Mouse (Mus musculus) ES-Bruce4 (cell line): ENCODE results near the gene Syngr1. TPM values are rescaled to one million over a fixed set of nuclear protein-coding genes. Genes with fewer than 3 reads are reported as not detected.

Source experiments
- H3K27ac ChIP-seq: 2 replicates; pipeline ENCODE4 v1.5.1; 2012; ENCODE audit warnings: low read length, inconsistent platforms; ENCODE audit not compliant: insufficient read depth
- H3K27me3 ChIP-seq: 2 replicates; pipeline ENCODE4 v1.6.1; 2012; ENCODE audit warnings: mild to moderate bottlenecking, low read length, inconsistent platforms; ENCODE audit not compliant: control insufficient read depth, poor library complexity, insufficient read depth, severe bottlenecking
- H3K36me3 ChIP-seq: 2 replicates; pipeline ENCODE4 v1.6.1; 2012; ENCODE audit warnings: inconsistent platforms, mild to moderate bottlenecking, low read length, moderate library complexity; ENCODE audit not compliant: control insufficient read depth, poor library complexity, insufficient read depth, severe bottlenecking
- H3K4me1 ChIP-seq: one replicate; pipeline ENCODE4 v1.8.1; 2011; ENCODE audit warnings: low read length; ENCODE audit not compliant: control insufficient read depth, insufficient read depth
- H3K4me3 ChIP-seq: 2 replicates; pipeline ENCODE4 v1.5.1; 2011; ENCODE audit warnings: low read depth, mild to moderate bottlenecking, low read length
- H3K9ac ChIP-seq: 2 replicates; pipeline ENCODE4 v1.6.1; 2012; ENCODE audit warnings: low read depth, mild to moderate bottlenecking, inconsistent platforms; ENCODE audit not compliant: poor library complexity, severe bottlenecking
- H3K9me3 ChIP-seq: replicated peaks from 2 replicates; pipeline ENCODE4 v1.6.1; 2012; ENCODE audit warnings: mild to moderate bottlenecking, low read length, inconsistent platforms; ENCODE audit not compliant: control insufficient read depth, poor library complexity, insufficient read depth, severe bottlenecking
- CTCF ChIP-seq: IDR thresholded peaks from one replicate; pipeline ENCODE4 v1.8.1; 2011; ENCODE audit warnings: low read depth, low read length
- EP300 ChIP-seq: IDR thresholded peaks from 2 replicates; pipeline ENCODE4 v1.6.1; 2011; ENCODE audit warnings: low read depth, low read length; ENCODE audit not compliant: insufficient read depth
- POLR2A ChIP-seq: IDR thresholded peaks from one replicate; pipeline ENCODE4 v1.8.1; 2011; ENCODE audit warnings: low read length; ENCODE audit not compliant: insufficient read depth
- polyA plus RNA-seq: library from polyadenylated mRNA; stranded (reverse); fragments of >200 nt; gene quantifications from 2 replicates; pipeline ENCODE4 v1.2.4, GENCODE M21; 2011; ENCODE audit warnings: low read depth; ENCODE audit not compliant: missing spikeins, insufficient read depth, insufficient read length

The Syngr1 gene
- 30.7 and 32.3 TPM in 2 replicates for polyA plus RNA-seq

- Histone ChIP-seq H3K36me3 (no peaks in the 10 kb centered on the region), H3K9ac (peak within 1 kb of the TSS; percentile 52), H3K27ac (peak within 1 kb of the TSS; percentile 39), H3K4me3 (peak within 1 kb of the TSS; percentile 80), H3K4me1 (peaks cover 5% of the 10 kb centered on the region), H3K27me3 (no peaks in the 10 kb centered on the region), H3K9me3 (no peaks in the 10 kb centered on the region)
- TF ChIP-seq EP300 (no peak), CTCF (peak; percentile 63), POLR2A (no peak)
Measured at GRCm38 (mm10) chr15:80091121-80091955, at the start of gene Syngr1, which contains the start of gene Rpl3. TSS of gene Syngr1 (plus strand) at chr15:80091334. TSS of gene Rpl3 (minus strand) at chr15:80091868.

DNA sequence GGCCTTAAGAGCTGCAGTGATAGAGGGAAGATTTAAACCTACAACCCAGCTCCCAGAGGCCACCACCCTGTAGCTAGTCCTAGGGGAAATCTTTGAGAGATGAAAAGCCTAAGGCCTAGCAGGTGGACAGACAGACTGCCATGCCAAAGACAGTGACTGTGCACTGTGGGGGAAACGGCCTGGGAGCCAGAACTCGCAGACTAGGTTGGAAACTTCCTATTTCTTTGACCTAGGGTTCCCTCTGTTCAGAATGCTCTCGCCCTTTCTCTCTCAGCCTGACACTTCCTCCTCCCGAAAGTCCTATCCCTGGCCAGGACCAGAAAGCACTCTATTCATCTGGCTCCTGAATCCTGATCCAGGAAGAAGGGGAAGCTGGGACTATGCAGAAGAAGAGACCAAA, 49.0 kb upstream of the Syngr1 start:
- no peaks in the 10 kb centered on the region for H3K36me3 ChIP-seq
- H3K27me3 ChIP-seq = no peaks in the 10 kb centered on the region; the same call in 1 of the 2 replicates
- no peak overlapping the region for H3K9ac ChIP-seq
- H3K4me1 ChIP-seq = no peaks in the 10 kb centered on the region
- peaks cover 8% of the 10 kb centered on the region; the same call in 1 of the 2 replicates for H3K9me3 ChIP-seq
- no peak overlapping the region for H3K27ac ChIP-seq
- no peak overlapping the region for H3K4me3 ChIP-seq
- TF ChIP-seq POLR2A = no peak
- TF ChIP-seq CTCF = no peak
- TF ChIP-seq EP300 = no peak

DNA sequence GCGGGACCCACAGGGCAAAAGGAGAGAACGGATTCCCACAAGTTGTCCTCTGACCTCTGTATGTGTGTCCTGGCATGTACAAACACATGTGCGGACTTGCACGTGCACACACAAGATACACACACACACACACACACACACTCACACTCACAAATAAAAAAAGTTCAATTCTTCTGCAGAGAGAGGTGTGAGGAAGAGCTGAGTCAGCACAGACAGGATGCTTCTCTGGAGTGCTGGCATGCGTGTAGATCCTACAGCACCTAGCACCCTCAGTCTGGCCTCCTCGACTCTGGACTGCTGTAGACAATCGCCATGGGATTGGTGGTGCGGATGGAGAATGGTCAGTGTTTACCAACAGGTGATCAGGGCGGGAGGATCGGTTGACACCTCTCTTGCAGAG, 46.9 kb upstream of the Syngr1 start:
- Histone ChIP-seq H3K4me1 (no peaks in the 10 kb centered on the region), H3K27ac (no peak overlapping the region), H3K36me3 (no peaks in the 10 kb centered on the region), H3K27me3 (no peaks in the 10 kb centered on the region; the same call in 1 of the 2 replicates), H3K9ac (no peak overlapping the region), H3K9me3 (peaks cover 6% of the 10 kb centered on the region; the same call in 1 of the 2 replicates), H3K4me3 (no peak overlapping the region)
- no peak for TF ChIP-seq CTCF
- no peak for TF ChIP-seq POLR2A

- Histone ChIP-seq H3K4me1 (no peaks in the 10 kb centered on the region), H3K9me3 (peaks cover 6% of the 10 kb centered on the region; the same call in 1 of the 2 replicates), H3K27ac (no peak overlapping the region), H3K27me3 (no peaks in the 10 kb centered on the region; the same call in 1 of the 2 replicates), H3K4me3 (no peak overlapping the region), H3K9ac (no peak overlapping the region), H3K36me3 (no peaks in the 10 kb centered on the region)
- TF ChIP-seq POLR2A (no peak), CTCF (no peak), EP300 (no peak)
Measured at GRCm38 (mm10) chr15:80045749-80046148, 45.4 kb upstream of the Syngr1 start.

GRCm38 (mm10) chr15:80047242-80047641, 43.9 kb upstream of the Syngr1 start:
- Histone ChIP-seq H3K36me3 (no peaks in the 10 kb centered on the region), H3K27ac (no peak overlapping the region), H3K4me1 (no peaks in the 10 kb centered on the region), H3K4me3 (no peak overlapping the region), H3K9ac (no peak overlapping the region), H3K9me3 (peaks cover 6% of the 10 kb centered on the region; the same call in 1 of the 2 replicates), H3K27me3 (no peaks in the 10 kb centered on the region; the same call in 1 of the 2 replicates)
- no peak for TF ChIP-seq CTCF
- no peak for TF ChIP-seq POLR2A
- no peak for TF ChIP-seq EP300

DNA sequence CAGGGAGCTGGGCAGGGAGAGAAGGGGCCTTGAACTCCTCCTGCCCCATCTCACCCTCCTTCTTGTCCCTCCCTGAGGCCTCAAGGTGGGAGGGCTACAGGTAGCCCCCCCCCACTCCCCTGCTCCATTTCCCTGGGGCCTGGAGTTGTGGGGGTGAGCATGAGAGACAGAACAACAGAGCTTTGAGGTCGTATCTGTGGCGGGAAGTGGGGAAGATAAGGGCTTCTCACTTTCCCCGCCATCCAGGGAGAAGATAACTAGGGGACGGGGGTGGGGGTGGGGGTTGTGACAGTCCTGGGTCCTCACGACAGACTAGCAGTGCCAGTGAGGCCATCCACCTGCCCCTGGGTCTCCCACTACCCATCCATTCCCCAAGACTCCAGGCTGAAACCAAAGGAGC, 43.2 kb upstream of the Syngr1 start:
- peaks cover 6% of the 10 kb centered on the region; the same call in 1 of the 2 replicates for H3K9me3 ChIP-seq
- no peaks in the 10 kb centered on the region; the same call in 1 of the 2 replicates for H3K27me3 ChIP-seq
- no peaks in the 10 kb centered on the region for H3K4me1 ChIP-seq
- H3K9ac ChIP-seq = no peak overlapping the region
- H3K36me3 ChIP-seq = no peaks in the 10 kb centered on the region
- no peak for TF ChIP-seq POLR2A
- TF ChIP-seq EP300 = no peak
- TF ChIP-seq CTCF = no peak
- no peak overlapping the region for H3K4me3 ChIP-seq
- H3K27ac ChIP-seq = no peak overlapping the region
